Mouse (Mus musculus) liver, embryonic 12.5 days (tissue): Measurements from ENCODE around the gene Zbtb20. TPM values are rescaled to one million over a fixed set of nuclear protein-coding genes. Genes with fewer than 3 reads are reported as not detected.

Source experiments
- ATAC-seq: fragments of 200-750 bp; cut with Nextera tagmentation; 2 replicates; pipeline ENCODE4 v1.8.0; 2017; ENCODE audit warnings: moderate number of reproducible peaks, mild to moderate bottlenecking, moderate library complexity
- H3K27ac ChIP-seq: fragments of 300-500 bp; sonication (generic); 2 replicates; pipeline ENCODE4 v1.5.1; 2016; ENCODE audit warnings: mild to moderate bottlenecking
- H3K27me3 ChIP-seq: fragments of 300-500 bp; sonication (generic); replicated peaks from 2 replicates; pipeline ENCODE4 v1.6.1; 2016; ENCODE audit warnings: mild to moderate bottlenecking, moderate library complexity
- H3K36me3 ChIP-seq: fragments of 300-500 bp; sonication (generic); 2 replicates; pipeline ENCODE4 v1.6.1; 2016; ENCODE audit warnings: mild to moderate bottlenecking, moderate library complexity
- H3K4me1 ChIP-seq: fragments of 300-500 bp; sonication (generic); 2 replicates; pipeline ENCODE4 v1.6.1; 2016
- H3K4me2 ChIP-seq: fragments of 300-500 bp; sonication (generic); 2 replicates; pipeline ENCODE4 v1.6.1; 2016; ENCODE audit warnings: mild to moderate bottlenecking, moderate library complexity
- H3K4me3 ChIP-seq: fragments of 300-500 bp; sonication (generic); 2 replicates; pipeline ENCODE4 v1.5.1; 2016; ENCODE audit warnings: mild to moderate bottlenecking, moderate library complexity
- H3K9ac ChIP-seq: fragments of 300-500 bp; sonication (generic); 2 replicates; pipeline ENCODE4 v1.6.1; 2016; ENCODE audit warnings: mild to moderate bottlenecking, moderate library complexity
- H3K9me3 ChIP-seq: fragments of 300-500 bp; sonication (generic); replicated peaks from 2 replicates; pipeline ENCODE4 v1.6.1; 2016; ENCODE audit warnings: mild to moderate bottlenecking, moderate library complexity
- WGBS: fragments of 180-500 bp; shearing (Covaris S2); methylation state at CpG from one replicate; pipeline ENCODE4 v1.1.7; 2016; ENCODE audit not compliant: insufficient replicate concordance; 5-methylcytosine and 5-hydroxymethylcytosine counted together
- polyA plus RNA-seq: library from polyadenylated mRNA; unstranded; fragments of >200 nt; fragmentation: Nextera tagmentation; extraction: Ambion mirVana; gene quantifications from 2 replicates; pipeline ENCODE4 v1.2.1, GENCODE M21; 2016

Gene Zbtb20
- polyA plus RNA-seq, 1 experiment from 2014 or later = 3.8 TPM

- Histone ChIP-seq H3K9ac (no peak overlapping the region), H3K36me3 (no peaks in the 10 kb centered on the region), H3K27me3 (no peaks in the 10 kb centered on the region), H3K4me3 (no peak overlapping the region), H3K4me1 (no peaks in the 10 kb centered on the region), H3K9me3 (no peaks in the 10 kb centered on the region), H3K4me2 (no peak overlapping the region), H3K27ac (no peak overlapping the region)
- 75% methylated on average over 6 of the region's 6 CpGs for WGBS
- ATAC-seq = no peak
Measured at GRCm38 (mm10) chr16:43617346-43617745, 741.7 kb downstream of the Zbtb20 start.

DNA sequence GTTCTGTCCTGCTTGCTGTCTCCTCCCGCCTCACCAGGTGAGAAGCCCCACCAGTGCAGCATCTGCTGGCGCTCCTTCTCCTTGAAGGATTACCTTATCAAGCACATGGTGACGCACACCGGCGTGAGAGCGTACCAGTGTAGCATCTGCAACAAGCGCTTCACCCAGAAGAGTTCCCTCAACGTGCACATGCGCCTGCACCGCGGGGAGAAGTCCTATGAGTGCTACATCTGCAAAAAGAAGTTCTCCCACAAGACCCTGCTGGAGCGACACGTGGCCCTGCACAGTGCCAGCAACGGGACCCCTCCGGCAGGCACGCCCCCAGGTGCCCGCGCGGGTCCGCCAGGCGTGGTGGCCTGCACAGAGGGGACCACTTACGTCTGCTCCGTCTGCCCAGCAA is 742.6 kb downstream of the Zbtb20 start:
- no peak overlapping the region for H3K27ac ChIP-seq
- H3K9ac ChIP-seq = no peak overlapping the region
- H3K36me3 ChIP-seq = no peaks in the 10 kb centered on the region
- no peak for ATAC-seq
- WGBS = 73% methylated on average over 23 of the region's 23 CpGs
- H3K4me2 ChIP-seq = no peak overlapping the region
- H3K4me1 ChIP-seq = no peaks in the 10 kb centered on the region
- H3K4me3 ChIP-seq = no peak overlapping the region
- no peaks in the 10 kb centered on the region for H3K9me3 ChIP-seq
- no peaks in the 10 kb centered on the region for H3K27me3 ChIP-seq

GRCm38 (mm10) chr16:43619277-43619676 is 743.6 kb downstream of the Zbtb20 start:
- H3K27me3 ChIP-seq = no peaks in the 10 kb centered on the region
- H3K36me3 ChIP-seq = no peaks in the 10 kb centered on the region
- ATAC-seq = no peak
- H3K9me3 ChIP-seq = no peaks in the 10 kb centered on the region
- no peak overlapping the region for H3K9ac ChIP-seq
- H3K4me2 ChIP-seq = no peak overlapping the region
- WGBS = 63% methylated on average over 6 of the region's 6 CpGs
- H3K4me1 ChIP-seq = no peaks in the 10 kb centered on the region
- H3K27ac ChIP-seq = no peak overlapping the region
- H3K4me3 ChIP-seq = no peak overlapping the region

- no peak overlapping the region for H3K4me3 ChIP-seq
- no peaks in the 10 kb centered on the region for H3K9me3 ChIP-seq
- no peak overlapping the region for H3K4me2 ChIP-seq
- H3K9ac ChIP-seq = no peak overlapping the region
- no peaks in the 10 kb centered on the region for H3K27me3 ChIP-seq
- H3K36me3 ChIP-seq = no peaks in the 10 kb centered on the region
- 25% methylated on average over 2 of the region's 2 CpGs for WGBS
- H3K4me1 ChIP-seq = no peaks in the 10 kb centered on the region
- H3K27ac ChIP-seq = no peak overlapping the region
- no peak for ATAC-seq
Measured at GRCm38 (mm10) chr16:43620359-43620758, 744.7 kb downstream of the Zbtb20 start.

GRCm38 (mm10) chr16:43623315-43624000 is 747.8 kb downstream of the Zbtb20 start:
- 60% methylated on average over 5 of the region's 5 CpGs for WGBS
- no peak overlapping the region for H3K9ac ChIP-seq
- H3K4me2 ChIP-seq = no peak overlapping the region
- H3K27me3 ChIP-seq = no peaks in the 10 kb centered on the region
- no peaks in the 10 kb centered on the region for H3K4me1 ChIP-seq
- ATAC-seq = no peak
- H3K9me3 ChIP-seq = no peaks in the 10 kb centered on the region
- no peaks in the 10 kb centered on the region for H3K36me3 ChIP-seq
- no peak overlapping the region for H3K27ac ChIP-seq
- H3K4me3 ChIP-seq = no peak overlapping the region

GRCm38 (mm10) chr16:43624876-43625275 is 749.2 kb downstream of the Zbtb20 start:
- WGBS = 38% methylated on average over 4 of the region's 4 CpGs

GRCm38 (mm10) chr16:43625289-43625688 is 749.6 kb downstream of the Zbtb20 start:
- no peak overlapping the region for H3K4me3 ChIP-seq
- H3K4me1 ChIP-seq = no peaks in the 10 kb centered on the region
- H3K4me2 ChIP-seq = no peak overlapping the region
- no peaks in the 10 kb centered on the region for H3K36me3 ChIP-seq
- no peak overlapping the region for H3K27ac ChIP-seq
- H3K27me3 ChIP-seq = no peaks in the 10 kb centered on the region
- no peaks in the 10 kb centered on the region for H3K9me3 ChIP-seq
- no peak overlapping the region for H3K9ac ChIP-seq
- 63% methylated on average over 2 of the region's 2 CpGs for WGBS
- ATAC-seq = no peak

More at GRCm38 (mm10) chr16:43624876-43625275, 749.2 kb downstream of the Zbtb20 start:
- no peak overlapping the region for H3K9ac ChIP-seq
- H3K4me2 ChIP-seq = no peak overlapping the region
- H3K36me3 ChIP-seq = no peaks in the 10 kb centered on the region
- no peak overlapping the region for H3K27ac ChIP-seq
- no peak overlapping the region for H3K4me3 ChIP-seq
- no peaks in the 10 kb centered on the region for H3K27me3 ChIP-seq
- ATAC-seq = no peak
- H3K9me3 ChIP-seq = no peaks in the 10 kb centered on the region
- H3K4me1 ChIP-seq = no peaks in the 10 kb centered on the region

DNA sequence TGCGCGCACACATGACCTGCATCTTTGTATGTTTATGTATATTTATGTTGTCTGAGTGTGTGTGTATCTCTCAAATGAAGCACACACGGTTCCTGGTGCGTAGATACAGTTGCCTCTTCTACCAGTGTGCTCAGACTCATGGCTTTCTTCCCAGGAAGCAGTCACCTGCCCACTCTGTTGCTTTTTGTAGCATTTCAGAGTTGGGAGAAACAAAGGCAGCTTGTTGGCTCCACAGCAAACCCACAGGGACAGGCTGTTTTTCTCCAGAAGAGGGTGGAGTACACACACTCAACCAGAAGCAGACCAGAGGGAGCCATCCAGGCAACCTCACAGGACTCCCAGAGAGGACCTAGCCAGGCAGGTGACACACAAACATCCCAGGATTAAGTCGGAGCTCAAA is 750.3 kb downstream of the Zbtb20 start:
- ATAC-seq = no peak
- WGBS = 75% methylated on average over 5 of the region's 5 CpGs
- H3K36me3 ChIP-seq = no peaks in the 10 kb centered on the region
- no peaks in the 10 kb centered on the region for H3K4me1 ChIP-seq
- H3K27ac ChIP-seq = no peak overlapping the region
- no peaks in the 10 kb centered on the region for H3K9me3 ChIP-seq
- no peak overlapping the region for H3K9ac ChIP-seq
- H3K4me2 ChIP-seq = no peak overlapping the region
- no peaks in the 10 kb centered on the region for H3K27me3 ChIP-seq
- H3K4me3 ChIP-seq = no peak overlapping the region

- WGBS = 66% methylated on average over 5 of the region's 5 CpGs
Measured at GRCm38 (mm10) chr16:43628662-43629061, 753.0 kb downstream of the Zbtb20 start.

GRCm38 (mm10) chr16:43631758-43632157 is 756.1 kb downstream of the Zbtb20 start:
- no peak overlapping the region for H3K4me2 ChIP-seq
- no peaks in the 10 kb centered on the region for H3K27me3 ChIP-seq
- H3K4me1 ChIP-seq = no peaks in the 10 kb centered on the region
- no peak for ATAC-seq
- 57% methylated on average over 2 of the region's 2 CpGs for WGBS
- H3K9me3 ChIP-seq = no peaks in the 10 kb centered on the region
- H3K36me3 ChIP-seq = no peaks in the 10 kb centered on the region
- H3K4me3 ChIP-seq = no peak overlapping the region
- H3K27ac ChIP-seq = no peak overlapping the region
- H3K9ac ChIP-seq = no peak overlapping the region

More at GRCm38 (mm10) chr16:43628662-43629061, 753.0 kb downstream of the Zbtb20 start:
- Histone ChIP-seq H3K4me2 (no peak overlapping the region), H3K9me3 (no peaks in the 10 kb centered on the region), H3K36me3 (no peaks in the 10 kb centered on the region), H3K4me3 (no peak overlapping the region), H3K4me1 (no peaks in the 10 kb centered on the region), H3K27me3 (no peaks in the 10 kb centered on the region), H3K27ac (no peak overlapping the region), H3K9ac (no peak overlapping the region)
- no peak for ATAC-seq

GRCm38 (mm10) chr16:43634037-43634436 is 758.4 kb downstream of the Zbtb20 start:
- WGBS = 71% methylated on average over 7 of the region's 7 CpGs
- no peaks in the 10 kb centered on the region for H3K36me3 ChIP-seq
- no peak for ATAC-seq
- no peaks in the 10 kb centered on the region for H3K9me3 ChIP-seq
- H3K4me3 ChIP-seq = no peak overlapping the region
- no peaks in the 10 kb centered on the region for H3K4me1 ChIP-seq
- H3K27ac ChIP-seq = no peak overlapping the region
- H3K9ac ChIP-seq = no peak overlapping the region
- H3K27me3 ChIP-seq = no peaks in the 10 kb centered on the region
- no peak overlapping the region for H3K4me2 ChIP-seq

DNA sequence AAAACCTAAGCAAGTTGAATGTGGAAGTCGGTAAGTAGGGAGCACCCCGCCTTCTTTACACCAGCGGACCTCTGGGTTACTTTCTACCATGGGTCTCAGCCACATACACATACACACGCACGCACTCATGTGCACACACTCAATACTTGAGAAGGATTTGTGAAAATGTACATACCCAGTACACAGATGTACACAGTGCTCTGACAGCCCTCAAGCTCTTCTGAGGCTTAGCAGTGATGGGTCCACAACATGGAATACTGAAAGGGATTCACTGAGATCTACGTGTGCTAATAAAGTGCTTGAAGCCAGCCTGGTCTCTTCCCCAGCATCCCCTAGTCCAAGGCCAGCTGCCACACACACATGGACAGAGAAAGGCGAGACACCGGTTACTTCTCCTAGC is 761.6 kb downstream of the Zbtb20 start:
- no peaks in the 10 kb centered on the region for H3K36me3 ChIP-seq
- no peak overlapping the region for H3K4me2 ChIP-seq
- WGBS = 77% methylated on average over 8 of the region's 8 CpGs
- H3K27me3 ChIP-seq = no peaks in the 10 kb centered on the region
- no peak overlapping the region for H3K4me3 ChIP-seq
- H3K4me1 ChIP-seq = no peaks in the 10 kb centered on the region
- H3K9ac ChIP-seq = no peak overlapping the region
- H3K9me3 ChIP-seq = no peaks in the 10 kb centered on the region
- no peak for ATAC-seq
- no peak overlapping the region for H3K27ac ChIP-seq
